Mouse (Mus musculus) cerebellum, adult 2 months (tissue): Measurements from ENCODE around the gene Coro2a. TPM values are rescaled to one million over a fixed set of nuclear protein-coding genes. Genes with fewer than 3 reads are reported as not detected.

Experiments
- DNase-seq, 2 experiments: peaks; one replicate each; pipeline ENCODE4 v3.0.0; 2021
- H3K27ac ChIP-seq: fragments of 200-500 bp; 2 replicates; pipeline ENCODE4 v1.5.1; 2012; ENCODE audit warnings: low read length, control low read depth, inconsistent platforms; ENCODE audit not compliant: insufficient read depth
- H3K27me3 ChIP-seq: fragments of 200-500 bp; 2 replicates; pipeline ENCODE4 v1.6.1; 2012; ENCODE audit warnings: inconsistent platforms, mild to moderate bottlenecking, low read length, moderate library complexity; ENCODE audit not compliant: control insufficient read depth, insufficient read depth
- H3K4me1 ChIP-seq: fragments of 200-500 bp; 2 replicates; pipeline ENCODE4 v1.6.1; 2011; ENCODE audit warnings: low read length; ENCODE audit not compliant: control insufficient read depth, insufficient read depth
- H3K4me3 ChIP-seq: fragments of 200-500 bp; replicated peaks from 2 replicates; pipeline ENCODE3; 2011; ENCODE audit warnings: mild to moderate bottlenecking, low read depth, low read length, control low read depth; ENCODE audit not compliant: insufficient read depth
- CTCF ChIP-seq: fragments of 200-500 bp; IDR thresholded peaks from 2 replicates; pipeline ENCODE4 v1.5.1; 2011; ENCODE audit warnings: low read depth, mild to moderate bottlenecking, control low read depth, low read length, moderate library complexity, borderline replicate concordance; ENCODE audit not compliant: insufficient read depth
- POLR2A ChIP-seq: fragments of 200-500 bp; IDR thresholded peaks from 2 replicates; pipeline ENCODE4 v1.6.1; 2011; ENCODE audit warnings: low read length, control low read depth, borderline replicate concordance; ENCODE audit not compliant: insufficient read depth
- WGBS: fragments of 180-500 bp; shearing (Covaris S2); methylation state at CpG from one replicate; pipeline ENCODE4 v1.1.7; 2018; 5-methylcytosine and 5-hydroxymethylcytosine counted together
- polyA plus RNA-seq: library from polyadenylated mRNA; depleted of rRNA; stranded (reverse); fragments of >200 nt; gene quantifications from 2 replicates; pipeline ENCODE4 v1.2.3, GENCODE M21; 2012

The Coro2a gene
- polyA plus RNA-seq, 1 experiment, result 26.6 TPM

GRCm38 (mm10) chr4:46566931-46567671 is 34.9 kb downstream of the Coro2a start:
- TF ChIP-seq POLR2A, result no peak
- TF ChIP-seq CTCF, result no peak

GRCm38 (mm10) chr4:46565393-46565955 is 36.5 kb downstream of the Coro2a start:
- TF ChIP-seq POLR2A (no peak), CTCF (no peak)
- no peak overlapping the region for H3K27ac ChIP-seq
- H3K27me3 ChIP-seq, result no peaks in the 10 kb centered on the region
- DNase-seq, result no peak
- H3K4me1 ChIP-seq, result peaks cover 31% of the 10 kb centered on the region
- H3K4me3 ChIP-seq, result no peak overlapping the region
- WGBS, result 74% methylated on average over 4 of the region's 4 CpGs

More at GRCm38 (mm10) chr4:46566931-46567671, 34.9 kb downstream of the Coro2a start:
- H3K4me1 ChIP-seq, result peaks cover 31% of the 10 kb centered on the region
- H3K4me3 ChIP-seq, result no peak overlapping the region
- peak; percentile 18 to 52 for DNase-seq
- no peak overlapping the region for H3K27ac ChIP-seq
- H3K27me3 ChIP-seq, result no peaks in the 10 kb centered on the region
- WGBS, result 51% methylated on average over 8 of the region's 8 CpGs

- H3K4me3 ChIP-seq, result no peak overlapping the region
- no peak overlapping the region for H3K27ac ChIP-seq
- TF ChIP-seq POLR2A (no peak), CTCF (no peak)
- 87% methylated on average over 4 of the region's 4 CpGs for WGBS
- no peak for DNase-seq
- no peaks in the 10 kb centered on the region for H3K27me3 ChIP-seq
- peaks cover 21% of the 10 kb centered on the region for H3K4me1 ChIP-seq
Observed at GRCm38 (mm10) chr4:46564247-46564646, 37.8 kb downstream of the Coro2a start.

- H3K27ac ChIP-seq, result no peak overlapping the region
- DNase-seq, result peak in 1 of 2 experiments; percentile 58
- H3K27me3 ChIP-seq, result no peaks in the 10 kb centered on the region
- WGBS, result 21% methylated on average over 10 of the region's 10 CpGs
- TF ChIP-seq POLR2A (no peak), CTCF (no peak)
- H3K4me1 ChIP-seq, result peaks cover 18% of the 10 kb centered on the region
- no peak overlapping the region for H3K4me3 ChIP-seq
Observed at GRCm38 (mm10) chr4:46563847-46564246, 38.2 kb downstream of the Coro2a start.

GRCm38 (mm10) chr4:46562841-46563240 is 39.2 kb downstream of the Coro2a start:
- WGBS, result 95% methylated on average over 14 of the region's 14 CpGs
- no peak for TF ChIP-seq CTCF
- no peak for TF ChIP-seq POLR2A

GRCm38 (mm10) chr4:46562037-46562436 is 40.0 kb downstream of the Coro2a start:
- no peak for DNase-seq
- WGBS, result 88% methylated on average over 5 of the region's 5 CpGs
- Histone ChIP-seq H3K4me1 (peaks cover 12% of the 10 kb centered on the region), H3K27ac (no peak overlapping the region), H3K27me3 (no peaks in the 10 kb centered on the region), H3K4me3 (no peak overlapping the region)
- TF ChIP-seq POLR2A (no peak), CTCF (no peak)

More at GRCm38 (mm10) chr4:46562841-46563240, 39.2 kb downstream of the Coro2a start:
- Histone ChIP-seq H3K27me3 (no peaks in the 10 kb centered on the region), H3K27ac (no peak overlapping the region), H3K4me1 (peaks cover 13% of the 10 kb centered on the region), H3K4me3 (no peak overlapping the region)
- DNase-seq, result no peak

GRCm38 (mm10) chr4:46560069-46560705 is 41.8 kb downstream of the Coro2a start:
- no peak overlapping the region for H3K4me3 ChIP-seq
- TF ChIP-seq POLR2A, result no peak
- no peak for TF ChIP-seq CTCF
- WGBS, result 82% methylated on average over 14 of the region's 14 CpGs
- H3K4me1 ChIP-seq, result peaks cover 18% of the 10 kb centered on the region
- H3K27me3 ChIP-seq, result no peaks in the 10 kb centered on the region
- no peak overlapping the region for H3K27ac ChIP-seq
- DNase-seq, result no peak
